Mouse (Mus musculus): ENCODE data around the gene Gm10720. TPM values are rescaled to one million over a fixed set of nuclear protein-coding genes. Genes with fewer than 3 reads are reported as not detected.
A peak's percentile ranks its signal among the peaks of the same experiment; 100 is the strongest.
"Not testable (repeated sequence)": the region's sequence is repeated elsewhere in the genome, so short reads cannot be mapped to it uniquely, and the experiment has no call there.

The Gm10720 gene
- not detected in 2 replicates for total RNA-seq (2014; rRNA removed)
- polyA plus RNA-seq (2012; rRNA removed): not detected in 2 replicates

- H3K27me3 ChIP-seq (ENCODE audit: control insufficient read depth, insufficient read depth, low read length); H3K27ac ChIP-seq (replicated peaks; ENCODE audit: insufficient read depth, low read depth, low read length); H3K9ac ChIP-seq (ENCODE audit: low read depth, low read length); H3K79me2 ChIP-seq (ENCODE audit: control insufficient read depth, insufficient read depth, low read length); H3K4me1 ChIP-seq (ENCODE audit: control insufficient read depth, insufficient read depth, low read length); H3K36me3 ChIP-seq (ENCODE audit: control insufficient read depth, insufficient read depth, low read length); H3K4me3 ChIP-seq (ENCODE audit: insufficient read depth, low read depth, low read length); DNase-seq (ENCODE audit: extremely low read depth, low read depth, low spot score): not testable (repeated sequence)
- WGBS: 66% methylated on average over 5 of the region's 9 CpGs
Observed at GRCm38 (mm10) chr9:3015354-3015753, at the start of gene Gm10720. Gene Gm10720 (plus strand): TSS chr9:3015654.

GRCm38 (mm10) chr9:3000445-3000972, 14.9 kb upstream of the Gm10720 start, which contains the start of gene Gm10722:
Gene Gm10722 (plus strand): TSS chr9:3000922.
- not testable (repeated sequence) for H3K4me3 ChIP-seq (ENCODE audit: insufficient read depth, low read depth, low read length); H3K79me2 ChIP-seq (ENCODE audit: control insufficient read depth, insufficient read depth, low read length); H3K27ac ChIP-seq (replicated peaks; ENCODE audit: insufficient read depth, low read depth, low read length); H3K9ac ChIP-seq (ENCODE audit: low read depth, low read length); H3K36me3 ChIP-seq (ENCODE audit: control insufficient read depth, insufficient read depth, low read length); H3K27me3 ChIP-seq (ENCODE audit: control insufficient read depth, insufficient read depth, low read length); H3K4me1 ChIP-seq (ENCODE audit: control insufficient read depth, insufficient read depth, low read length)
- WGBS: 75% methylated on average over 12 of the region's 12 CpGs
- peak; percentile 49 for DNase-seq (ENCODE audit: extremely low read depth, low read depth, low spot score)

- not testable (repeated sequence) for H3K4me1 ChIP-seq (ENCODE audit: control insufficient read depth, insufficient read depth, low read length); H3K36me3 ChIP-seq (ENCODE audit: control insufficient read depth, insufficient read depth, low read length); H3K27me3 ChIP-seq (ENCODE audit: control insufficient read depth, insufficient read depth, low read length); DNase-seq (ENCODE audit: extremely low read depth, low read depth, low spot score); H3K9ac ChIP-seq (ENCODE audit: low read depth, low read length); H3K79me2 ChIP-seq (ENCODE audit: control insufficient read depth, insufficient read depth, low read length); H3K27ac ChIP-seq (replicated peaks; ENCODE audit: insufficient read depth, low read depth, low read length); H3K4me3 ChIP-seq (ENCODE audit: insufficient read depth, low read depth, low read length)
- WGBS: 67% methylated on average over 8 of the region's 8 CpGs
Observed at GRCm38 (mm10) chr9:3001006-3001405, 14.4 kb upstream of the Gm10720 start.

GRCm38 (mm10) chr9:3001948-3002659, 13.3 kb upstream of the Gm10720 start:
- not testable (repeated sequence) for H3K9ac ChIP-seq (ENCODE audit: low read depth, low read length); H3K36me3 ChIP-seq (ENCODE audit: control insufficient read depth, insufficient read depth, low read length); H3K27me3 ChIP-seq (ENCODE audit: control insufficient read depth, insufficient read depth, low read length); H3K4me3 ChIP-seq (ENCODE audit: insufficient read depth, low read depth, low read length); H3K79me2 ChIP-seq (ENCODE audit: control insufficient read depth, insufficient read depth, low read length); H3K4me1 ChIP-seq (ENCODE audit: control insufficient read depth, insufficient read depth, low read length); H3K27ac ChIP-seq (replicated peaks; ENCODE audit: insufficient read depth, low read depth, low read length)
- DNase-seq (ENCODE audit: extremely low read depth, low read depth, low spot score): peak; percentile 34
- 67% methylated on average over 9 of the region's 11 CpGs for WGBS

- WGBS: 75% methylated on average over 6 of the region's 14 CpGs
- H3K27me3 ChIP-seq (ENCODE audit: control insufficient read depth, insufficient read depth, low read length); H3K4me1 ChIP-seq (ENCODE audit: control insufficient read depth, insufficient read depth, low read length); DNase-seq (ENCODE audit: extremely low read depth, low read depth, low spot score); H3K9ac ChIP-seq (ENCODE audit: low read depth, low read length); H3K27ac ChIP-seq (replicated peaks; ENCODE audit: insufficient read depth, low read depth, low read length); H3K36me3 ChIP-seq (ENCODE audit: control insufficient read depth, insufficient read depth, low read length); H3K79me2 ChIP-seq (ENCODE audit: control insufficient read depth, insufficient read depth, low read length); H3K4me3 ChIP-seq (ENCODE audit: insufficient read depth, low read depth, low read length): not testable (repeated sequence)
Observed at GRCm38 (mm10) chr9:3002794-3003396, 12.6 kb upstream of the Gm10720 start, which contains the start of gene Gm11168. Gene Gm11168 (plus strand): TSS chr9:3003346.

- H3K4me1 ChIP-seq (ENCODE audit: control insufficient read depth, insufficient read depth, low read length); H3K79me2 ChIP-seq (ENCODE audit: control insufficient read depth, insufficient read depth, low read length); DNase-seq (ENCODE audit: extremely low read depth, low read depth, low spot score); H3K4me3 ChIP-seq (ENCODE audit: insufficient read depth, low read depth, low read length); H3K9ac ChIP-seq (ENCODE audit: low read depth, low read length); H3K36me3 ChIP-seq (ENCODE audit: control insufficient read depth, insufficient read depth, low read length); H3K27ac ChIP-seq (replicated peaks; ENCODE audit: insufficient read depth, low read depth, low read length); H3K27me3 ChIP-seq (ENCODE audit: control insufficient read depth, insufficient read depth, low read length): not testable (repeated sequence)
- WGBS: 86% methylated on average over 1 of the region's 5 CpGs
Observed at GRCm38 (mm10) chr9:3006179-3006578, 9.3 kb upstream of the Gm10720 start.

GRCm38 (mm10) chr9:3006636-3007035, 8.8 kb upstream of the Gm10720 start:
- not testable (repeated sequence) for H3K4me3 ChIP-seq (ENCODE audit: insufficient read depth, low read depth, low read length); H3K4me1 ChIP-seq (ENCODE audit: control insufficient read depth, insufficient read depth, low read length); H3K36me3 ChIP-seq (ENCODE audit: control insufficient read depth, insufficient read depth, low read length); H3K79me2 ChIP-seq (ENCODE audit: control insufficient read depth, insufficient read depth, low read length); H3K9ac ChIP-seq (ENCODE audit: low read depth, low read length); H3K27ac ChIP-seq (replicated peaks; ENCODE audit: insufficient read depth, low read depth, low read length); DNase-seq (ENCODE audit: extremely low read depth, low read depth, low spot score); H3K27me3 ChIP-seq (ENCODE audit: control insufficient read depth, insufficient read depth, low read length)
- WGBS: 74% methylated on average over 8 of the region's 8 CpGs

GRCm38 (mm10) chr9:3007272-3007671, 8.2 kb upstream of the Gm10720 start:
- H3K4me3 ChIP-seq (ENCODE audit: insufficient read depth, low read depth, low read length); H3K27me3 ChIP-seq (ENCODE audit: control insufficient read depth, insufficient read depth, low read length); H3K36me3 ChIP-seq (ENCODE audit: control insufficient read depth, insufficient read depth, low read length); H3K9ac ChIP-seq (ENCODE audit: low read depth, low read length); H3K4me1 ChIP-seq (ENCODE audit: control insufficient read depth, insufficient read depth, low read length); H3K27ac ChIP-seq (replicated peaks; ENCODE audit: insufficient read depth, low read depth, low read length); H3K79me2 ChIP-seq (ENCODE audit: control insufficient read depth, insufficient read depth, low read length): not testable (repeated sequence)
- DNase-seq (ENCODE audit: extremely low read depth, low read depth, low spot score): peak; percentile 17
- WGBS: 77% methylated on average over 8 of the region's 9 CpGs

- not testable (repeated sequence) for H3K4me1 ChIP-seq (ENCODE audit: control insufficient read depth, insufficient read depth, low read length); H3K27me3 ChIP-seq (ENCODE audit: control insufficient read depth, insufficient read depth, low read length); H3K79me2 ChIP-seq (ENCODE audit: control insufficient read depth, insufficient read depth, low read length); H3K4me3 ChIP-seq (ENCODE audit: insufficient read depth, low read depth, low read length); DNase-seq (ENCODE audit: extremely low read depth, low read depth, low spot score); H3K36me3 ChIP-seq (ENCODE audit: control insufficient read depth, insufficient read depth, low read length); H3K27ac ChIP-seq (replicated peaks; ENCODE audit: insufficient read depth, low read depth, low read length); H3K9ac ChIP-seq (ENCODE audit: low read depth, low read length)
- no CpG with 5 or more reads among the region's 5 CpGs for WGBS
Observed at GRCm38 (mm10) chr9:3009331-3009730, 6.1 kb upstream of the Gm10720 start.
